Mouse (Mus musculus) forebrain, postnatal 0 days (tissue): Measurements from ENCODE around the gene Cdc14b. TPM values are rescaled to one million over a fixed set of nuclear protein-coding genes. Genes with fewer than 3 reads are reported as not detected.
A peak's percentile ranks its signal among the peaks of the same experiment; 100 is the strongest.

Source experiments
- ATAC-seq: fragments of 200-750 bp; cut with Nextera tagmentation; 2 replicates; pipeline ENCODE4 v1.8.0; 2017; ENCODE audit warnings: mild to moderate bottlenecking, moderate library complexity
- DNase-seq: peaks from one replicate; pipeline ENCODE4 v3.0.0-alpha.2; 2015
- H3K27ac ChIP-seq: fragments of 300-500 bp; sonication (generic); 2 replicates; pipeline ENCODE4 v1.5.1; 2014; ENCODE audit warnings: low read depth, mild to moderate bottlenecking, antibody characterized with exemption, low read length, moderate library complexity, mixed read lengths
- H3K27me3 ChIP-seq: fragments of 300-500 bp; sonication (generic); 2 replicates; pipeline ENCODE4 v1.6.1; 2014; ENCODE audit warnings: mild to moderate bottlenecking, low read length, mixed read lengths; ENCODE audit not compliant: insufficient read depth
- H3K36me3 ChIP-seq: fragments of 300-500 bp; sonication (generic); 2 replicates; pipeline ENCODE4 v1.6.1; 2014; ENCODE audit warnings: mild to moderate bottlenecking, moderate library complexity; ENCODE audit not compliant: insufficient read depth
- H3K4me1 ChIP-seq: fragments of 300-500 bp; sonication (generic); 2 replicates; pipeline ENCODE4 v1.6.1; 2014; ENCODE audit warnings: antibody characterized with exemption; ENCODE audit not compliant: insufficient read depth
- H3K4me2 ChIP-seq: fragments of 300-500 bp; sonication (generic); 2 replicates; pipeline ENCODE4 v1.6.1; 2014; ENCODE audit warnings: low read depth, mild to moderate bottlenecking, moderate library complexity
- H3K4me3 ChIP-seq: fragments of 300-500 bp; sonication (generic); 2 replicates; pipeline ENCODE4 v1.5.1; 2014; ENCODE audit warnings: low read depth, low read length, mixed read lengths
- H3K9ac ChIP-seq: fragments of 300-500 bp; sonication (generic); 2 replicates; pipeline ENCODE4 v1.6.1; 2014; ENCODE audit warnings: mild to moderate bottlenecking
- H3K9me3 ChIP-seq: fragments of 300-500 bp; sonication (generic); 2 replicates; pipeline ENCODE4 v1.6.1; 2016; ENCODE audit warnings: low read length
- CTCF ChIP-seq: sonication (generic); IDR thresholded peaks from 2 replicates; pipeline ENCODE4 v1.5.1; 2016; ENCODE audit warnings: antibody characterized with exemption, control low read depth, low read depth
- WGBS: fragments of 180-500 bp; shearing (Covaris S2); extraction: QIAGEN DNeasy Blood & Tissue Kit; methylation state at CpG from one replicate; pipeline ENCODE4 v1.1.7; 2014; 5-methylcytosine and 5-hydroxymethylcytosine counted together
- polyA plus RNA-seq: library from polyadenylated mRNA; unstranded; fragments of >200 nt; fragmentation: Nextera tagmentation; extraction: Ambion mirVana; gene quantifications from 2 replicates; pipeline ENCODE4 v1.2.1, GENCODE M21; 2015
- total RNA-seq: library from RNA; depleted of rRNA; stranded (reverse); fragments of >200 nt; gene quantifications from 2 replicates; pipeline ENCODE4 v1.2.3, GENCODE M21; 2014; rRNA removed

Gene Cdc14b
- total RNA-seq = 1.7 and 3.0 TPM in 2 replicates
- polyA plus RNA-seq = 0.42 and 0.75 TPM in 2 replicates

DNA sequence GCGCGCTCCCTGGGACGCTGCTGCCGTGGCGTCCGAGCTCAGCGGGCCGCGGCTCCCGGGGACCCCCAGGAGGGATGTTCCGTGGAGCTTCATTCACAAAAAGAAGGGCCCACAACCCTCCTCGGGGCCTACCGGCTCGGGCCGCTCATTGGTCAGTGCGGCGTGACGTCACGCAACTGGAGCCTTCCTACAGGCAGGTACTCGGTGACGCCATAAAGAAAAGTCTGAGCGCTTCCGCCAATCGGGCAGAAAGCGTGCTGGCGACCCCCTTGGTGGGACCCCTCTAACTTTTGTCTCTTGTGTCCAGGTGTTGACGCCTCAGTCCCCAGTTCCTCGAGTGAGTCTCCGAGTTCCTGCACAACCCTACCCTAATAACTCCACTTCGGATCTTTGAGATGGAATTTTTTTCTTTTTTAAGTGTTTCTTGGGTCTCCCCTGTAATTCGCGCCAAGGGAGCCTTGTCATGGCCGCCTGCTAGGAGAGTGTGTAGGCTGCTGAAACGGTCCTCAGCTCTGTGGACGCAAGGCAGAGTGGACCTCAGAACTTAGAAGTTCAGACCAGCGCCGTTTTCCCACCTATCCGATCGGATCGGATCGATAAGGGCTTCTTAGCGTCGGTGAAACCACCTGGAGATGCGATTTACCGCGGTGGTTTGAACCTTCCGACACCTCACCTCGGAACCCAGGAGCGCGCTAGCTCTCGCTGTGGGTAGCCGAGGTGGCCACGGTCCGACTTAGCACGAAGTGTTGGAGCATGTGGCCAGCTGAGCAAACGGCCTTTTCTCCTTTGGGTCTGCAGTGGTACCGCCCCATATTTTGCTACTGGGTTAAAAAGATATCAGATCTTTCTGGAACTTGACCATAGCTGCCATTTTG is at the start of gene Cdc14b:
TSS of gene Cdc14b (minus strand) at position 412 of the 875 bp plus-strand sequence.
- H3K4me3 ChIP-seq = peak within 1 kb of the TSS; percentile 65
- no peaks in the 10 kb centered on the region for H3K9me3 ChIP-seq
- peak; percentile 73 for DNase-seq
- WGBS = 2% methylated on average over 57 of the region's 57 CpGs
- peak; percentile 92 for ATAC-seq
- TF ChIP-seq CTCF = no peak
- peak within 1 kb of the TSS; percentile 99 for H3K4me2 ChIP-seq
- peaks cover 5% of the 10 kb centered on the region for H3K4me1 ChIP-seq
- H3K27me3 ChIP-seq = peaks cover 13% of the 10 kb centered on the region
- peak within 1 kb of the TSS; percentile 50 for H3K9ac ChIP-seq
- no peak within 1 kb of the TSS for H3K27ac ChIP-seq
- no peaks in the 10 kb centered on the region for H3K36me3 ChIP-seq

DNA sequence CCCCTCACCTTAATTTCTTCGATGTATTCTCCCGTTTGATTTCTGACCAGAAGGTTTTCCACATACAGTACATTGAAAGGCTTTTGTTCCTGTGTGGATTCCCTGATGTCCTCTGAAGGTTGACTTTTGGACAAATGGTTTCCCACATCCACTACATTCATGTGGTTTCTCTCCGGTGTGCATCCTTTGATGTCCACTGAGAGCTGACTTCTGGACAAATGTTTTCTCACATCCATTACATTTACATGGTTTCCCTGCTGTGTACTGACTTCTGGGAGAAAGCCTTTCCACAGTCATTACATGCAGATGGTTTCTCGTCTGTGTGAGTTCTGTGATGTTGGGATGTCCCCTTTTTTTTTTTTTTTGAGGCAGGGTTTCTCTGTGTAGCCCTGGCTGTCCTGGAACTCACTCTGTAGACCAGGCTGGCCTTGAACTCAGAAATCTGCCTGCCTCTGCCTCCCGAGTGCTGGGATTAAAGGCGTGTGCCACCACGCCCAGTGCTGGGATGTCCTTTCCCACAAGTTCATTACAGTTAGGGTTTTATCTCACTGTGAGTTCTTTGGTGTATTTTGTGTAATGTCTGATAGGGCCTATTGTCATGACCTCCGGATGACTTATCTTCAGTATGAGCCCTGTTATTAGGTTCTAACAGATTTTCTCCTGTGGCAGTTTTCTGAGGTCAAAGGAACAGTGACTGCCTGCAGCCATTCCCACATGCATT is 47.6 kb upstream of the Cdc14b start:
- no peaks in the 10 kb centered on the region for H3K27me3 ChIP-seq
- H3K36me3 ChIP-seq = no peaks in the 10 kb centered on the region
- ATAC-seq = no peak
- no peak overlapping the region for H3K4me2 ChIP-seq
- WGBS = 91% methylated on average over 8 of the region's 8 CpGs
- DNase-seq = no peak
- H3K4me3 ChIP-seq = no peak overlapping the region
- H3K9me3 ChIP-seq = no peaks in the 10 kb centered on the region
- H3K9ac ChIP-seq = no peak overlapping the region
- no peak overlapping the region for H3K27ac ChIP-seq
- no peaks in the 10 kb centered on the region for H3K4me1 ChIP-seq
- TF ChIP-seq CTCF = no peak

DNA sequence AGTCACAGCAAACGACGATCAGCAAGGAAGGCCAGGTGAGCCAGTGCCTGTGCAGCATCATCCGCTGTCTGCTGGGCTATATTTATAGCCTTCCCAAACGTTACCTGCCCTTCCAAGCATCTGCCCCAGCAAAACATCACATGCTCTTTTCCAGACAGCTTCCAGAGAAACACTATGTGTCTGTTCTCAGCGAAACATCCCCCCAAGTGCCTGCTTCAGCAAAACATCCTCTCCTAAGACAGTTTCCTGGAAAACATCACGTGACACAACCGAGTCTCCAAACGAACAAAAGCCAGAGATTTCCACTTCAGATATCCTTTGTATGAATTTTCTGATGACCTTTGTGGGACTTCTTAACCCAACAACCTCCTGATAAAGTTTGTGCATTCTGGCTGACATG is 45.2 kb upstream of the Cdc14b start:
- DNase-seq = no peak
- Histone ChIP-seq H3K9me3 (no peaks in the 10 kb centered on the region), H3K4me3 (no peak overlapping the region), H3K27me3 (no peaks in the 10 kb centered on the region), H3K4me2 (no peak overlapping the region), H3K4me1 (no peaks in the 10 kb centered on the region), H3K36me3 (no peaks in the 10 kb centered on the region), H3K9ac (no peak overlapping the region), H3K27ac (no peak overlapping the region)
- WGBS = 90% methylated on average over 8 of the region's 8 CpGs
- ATAC-seq = no peak
- no peak for TF ChIP-seq CTCF

DNA sequence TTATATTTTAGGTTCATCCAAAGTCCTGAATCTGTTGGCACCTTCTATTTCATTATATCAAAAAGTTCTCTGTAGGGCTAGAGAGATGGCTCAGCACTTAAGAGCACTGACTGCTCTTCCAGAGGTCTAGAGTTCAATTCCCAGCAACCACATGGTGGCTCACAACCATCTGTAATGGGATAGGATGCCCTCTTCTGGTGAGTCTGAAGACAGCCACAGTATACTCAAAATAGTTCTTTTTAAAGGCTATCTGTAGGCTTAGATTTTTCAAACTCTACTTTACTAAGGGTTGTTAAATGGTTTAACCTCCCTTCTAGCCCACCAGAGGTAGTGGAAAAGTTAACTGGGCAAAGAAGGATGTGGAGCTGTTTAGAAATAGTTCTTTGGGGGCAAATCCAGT is 44.7 kb upstream of the Cdc14b start:
- Histone ChIP-seq H3K27ac (no peak overlapping the region), H3K9me3 (no peaks in the 10 kb centered on the region), H3K4me3 (no peak overlapping the region), H3K4me1 (no peaks in the 10 kb centered on the region), H3K9ac (no peak overlapping the region), H3K27me3 (no peaks in the 10 kb centered on the region), H3K36me3 (no peaks in the 10 kb centered on the region), H3K4me2 (no peak overlapping the region)
- no peak for TF ChIP-seq CTCF
- DNase-seq (no peak), ATAC-seq (no peak)

DNA sequence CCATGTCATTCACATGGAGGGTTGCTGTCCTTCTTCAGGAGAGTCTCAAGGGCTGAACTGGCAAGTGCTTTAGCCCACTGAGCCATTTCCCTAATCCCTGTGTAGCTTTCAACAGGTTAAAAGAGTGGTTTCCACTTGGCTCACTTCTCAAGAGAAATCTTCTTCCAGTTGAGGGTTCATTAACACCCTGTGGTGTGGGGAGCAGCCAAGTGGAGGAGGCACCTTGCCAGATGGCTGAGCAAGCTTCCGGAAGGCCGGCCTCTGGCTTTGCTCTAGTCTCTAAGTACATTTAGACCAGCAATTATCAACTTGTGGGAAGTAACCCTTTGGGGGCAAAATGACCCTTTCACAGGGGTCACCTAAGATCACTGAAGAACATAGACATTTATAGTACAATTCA is 43.3 kb upstream of the Cdc14b start:
- Histone ChIP-seq H3K9ac (no peak overlapping the region), H3K27ac (no peak overlapping the region), H3K36me3 (no peaks in the 10 kb centered on the region), H3K4me3 (no peak overlapping the region), H3K27me3 (no peaks in the 10 kb centered on the region), H3K9me3 (no peaks in the 10 kb centered on the region), H3K4me1 (no peaks in the 10 kb centered on the region), H3K4me2 (no peak overlapping the region)
- no peak for TF ChIP-seq CTCF
- peak; percentile 20 for DNase-seq
- WGBS = 38% methylated on average over 2 of the region's 2 CpGs
- no peak for ATAC-seq

DNA sequence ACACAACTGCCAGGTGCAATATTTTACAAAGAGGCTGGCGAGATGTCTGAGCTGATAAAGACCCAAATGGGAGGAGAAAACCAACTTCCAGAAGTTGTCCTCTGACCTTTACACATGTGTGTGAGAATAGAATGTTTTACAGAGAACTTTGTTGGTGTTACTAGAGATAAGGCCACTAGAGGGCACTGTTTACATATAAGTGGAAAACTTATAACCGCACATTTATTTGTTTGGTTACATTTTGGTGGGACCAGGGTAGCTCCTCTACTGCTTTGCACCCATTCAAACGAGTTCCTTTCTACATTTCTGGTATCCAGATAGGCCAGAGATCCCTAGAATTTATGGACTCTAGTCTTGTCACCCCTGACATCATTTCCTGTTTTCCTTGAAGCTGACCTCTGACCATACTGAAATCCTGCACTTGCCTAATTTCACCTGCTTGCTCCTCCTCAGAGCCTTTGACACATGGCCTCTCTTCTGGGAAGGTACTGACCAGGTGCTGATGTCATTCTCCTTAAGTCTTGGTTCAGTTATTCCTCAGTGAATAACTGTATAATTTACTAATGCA is 40.5 kb upstream of the Cdc14b start:
- Histone ChIP-seq H3K27me3 (no peaks in the 10 kb centered on the region), H3K4me3 (no peak overlapping the region), H3K27ac (no peak overlapping the region), H3K9ac (no peak overlapping the region), H3K4me1 (peaks cover 9% of the 10 kb centered on the region), H3K36me3 (no peaks in the 10 kb centered on the region), H3K9me3 (no peaks in the 10 kb centered on the region), H3K4me2 (no peak overlapping the region)
- no peak for ATAC-seq
- 4% methylated on average over 3 of the region's 3 CpGs for WGBS
- peak; percentile 74 for DNase-seq
- TF ChIP-seq CTCF = peak; percentile 75

DNA sequence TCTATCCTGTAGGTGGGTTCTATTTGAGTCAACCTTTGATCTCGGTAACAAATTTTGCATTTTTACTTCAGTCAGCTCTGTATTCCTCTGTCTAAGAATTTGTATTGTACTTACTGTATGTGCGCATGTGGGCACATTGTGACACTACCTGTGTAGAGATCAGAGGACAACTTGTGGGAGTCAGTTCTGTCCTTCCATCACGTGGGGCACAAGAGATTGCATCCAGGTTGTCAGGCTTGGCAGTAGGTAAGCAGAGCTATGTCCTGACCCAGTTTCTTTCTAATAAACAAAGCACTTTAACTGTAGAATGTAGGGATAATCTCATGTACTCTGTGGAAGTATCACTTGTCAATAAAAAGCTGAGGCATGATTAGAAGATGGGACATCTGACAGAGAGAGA is 39.0 kb upstream of the Cdc14b start:
- H3K27me3 ChIP-seq = no peaks in the 10 kb centered on the region
- DNase-seq (no peak), ATAC-seq (no peak)
- H3K4me1 ChIP-seq = peaks cover 9% of the 10 kb centered on the region
- 70% methylated on average over 3 of the region's 3 CpGs for WGBS
- no peak overlapping the region for H3K9ac ChIP-seq
- H3K4me2 ChIP-seq = no peak overlapping the region
- TF ChIP-seq CTCF = no peak
- H3K4me3 ChIP-seq = no peak overlapping the region
- H3K36me3 ChIP-seq = no peaks in the 10 kb centered on the region
- no peaks in the 10 kb centered on the region for H3K9me3 ChIP-seq
- no peak overlapping the region for H3K27ac ChIP-seq
